Mouse (Mus musculus): ENCODE data around the gene Mrpl35.

Mrpl35 gene

DNA sequence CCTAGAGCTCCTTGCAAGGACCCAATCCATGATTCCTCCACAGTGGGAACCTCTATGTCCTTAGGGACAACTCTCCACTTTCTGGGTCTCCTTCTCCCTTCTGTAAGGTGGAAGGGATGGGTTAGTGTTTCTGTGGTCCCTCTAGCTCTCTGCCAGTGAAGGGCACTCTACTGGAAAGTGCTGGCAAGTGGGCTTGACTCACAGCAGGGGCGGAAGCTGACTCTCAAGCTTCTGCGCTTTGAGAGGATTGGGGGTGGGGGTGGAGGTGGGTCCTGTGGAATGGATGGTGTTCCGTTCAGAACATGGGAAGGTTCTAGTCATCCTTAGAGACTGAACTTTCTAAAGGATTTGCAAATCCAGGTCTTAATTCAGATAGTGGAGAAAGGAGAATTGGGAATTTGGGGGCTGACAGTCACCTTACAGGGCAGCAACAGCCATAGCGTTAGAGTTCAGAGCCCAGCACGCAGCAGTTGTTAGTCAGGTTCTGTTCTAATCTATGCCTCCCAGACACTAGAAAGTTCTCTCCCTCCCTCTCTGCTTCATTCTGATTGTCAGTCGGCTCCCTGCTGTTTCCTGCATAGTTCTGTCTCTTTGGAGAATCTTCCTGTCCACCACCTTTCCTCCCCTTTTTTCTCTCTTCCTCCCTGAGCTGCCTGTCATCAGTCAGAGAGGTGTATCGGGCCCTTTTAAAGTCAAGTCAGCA, 25.6 kb downstream of the Mrpl35 start:
- no peak for DNase-seq (ENCODE audit: low spot score in 2 of 2)

DNA sequence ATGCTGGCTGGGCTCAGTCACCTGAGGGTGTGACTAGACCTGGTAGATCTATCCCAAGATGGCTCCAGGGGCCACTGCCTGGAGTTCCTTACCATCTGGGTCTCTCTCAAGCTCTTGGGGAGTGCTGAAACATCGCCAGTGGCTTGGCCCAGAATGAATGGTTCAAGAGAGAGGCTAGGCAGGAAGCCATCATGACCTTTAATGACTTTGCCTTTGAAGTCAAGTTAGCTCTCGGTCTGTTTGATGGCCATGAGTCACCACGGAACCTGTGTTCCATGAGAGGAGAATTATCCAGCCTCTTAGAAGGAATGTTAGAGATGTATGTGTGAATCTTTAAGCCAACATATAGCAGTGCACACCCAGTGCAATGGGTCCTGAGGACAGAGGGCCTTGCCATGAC, 27.4 kb downstream of the Mrpl35 start:
- DNase-seq (ENCODE audit: low spot score in 2 of 2): no peak

DNA sequence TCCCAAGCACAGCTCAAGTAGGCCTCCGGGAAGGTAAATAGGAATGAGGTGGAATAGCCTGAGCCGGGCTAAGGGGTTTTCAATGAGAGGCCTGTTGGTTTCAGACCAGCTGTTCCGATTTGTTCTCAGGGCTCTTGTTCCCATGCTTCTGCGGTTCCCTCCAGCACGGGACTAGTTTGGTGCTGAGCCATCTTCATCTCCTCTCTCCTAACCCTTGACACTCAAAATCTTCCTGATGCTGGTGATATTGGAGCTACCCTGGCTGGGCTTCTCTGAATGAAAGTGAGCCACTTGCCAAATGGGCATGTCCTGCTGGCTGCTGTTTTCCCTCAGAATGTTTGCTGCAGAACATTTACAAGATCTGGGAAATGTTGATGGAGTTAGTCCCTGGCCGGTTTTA, 35.0 kb downstream of the Mrpl35 start:
- DNase-seq (ENCODE audit: low spot score in 2 of 2): no peak

DNA sequence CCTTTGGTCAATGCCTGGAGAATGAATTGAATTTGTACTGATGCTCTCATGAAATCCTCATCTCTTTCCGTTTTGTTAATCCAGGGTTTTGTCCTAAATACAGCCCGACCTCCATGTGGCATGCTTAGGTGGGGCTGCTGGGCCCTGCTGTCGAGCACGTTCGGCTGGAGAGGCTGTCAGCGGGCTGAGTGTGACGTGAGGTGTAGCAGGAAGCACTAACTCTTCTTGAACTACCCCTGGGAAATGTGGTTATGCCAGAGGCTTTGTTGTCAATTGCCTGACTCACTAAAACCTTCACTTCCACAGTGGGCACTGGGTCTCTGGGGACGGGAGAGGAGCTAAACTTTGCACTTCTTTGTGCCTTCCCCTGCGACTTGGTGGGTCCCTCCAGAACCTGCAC, 38.4 kb downstream of the Mrpl35 start:
- DNase-seq (ENCODE audit: low spot score in 2 of 2): no peak

DNA sequence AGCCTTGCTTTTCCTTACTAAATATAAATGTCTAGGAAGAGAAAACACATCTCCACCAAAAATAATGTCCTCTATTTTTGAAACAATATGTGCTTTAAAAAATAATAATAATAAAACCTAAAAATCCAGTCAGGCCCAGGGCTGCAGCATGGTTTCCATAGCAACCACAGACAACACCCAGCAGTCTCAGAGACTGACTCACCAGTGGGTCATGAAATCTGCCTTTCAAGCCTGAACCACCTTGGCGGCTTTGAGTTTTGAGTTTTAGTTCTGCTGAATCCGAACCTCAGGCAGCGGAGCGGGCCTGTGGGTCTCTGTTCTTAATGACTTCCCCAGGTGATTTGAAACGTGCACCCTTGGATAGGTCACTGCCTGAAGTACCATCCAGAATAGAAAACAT, 43.6 kb downstream of the Mrpl35 start:
- no peak for DNase-seq (ENCODE audit: low spot score in 2 of 2)

DNA sequence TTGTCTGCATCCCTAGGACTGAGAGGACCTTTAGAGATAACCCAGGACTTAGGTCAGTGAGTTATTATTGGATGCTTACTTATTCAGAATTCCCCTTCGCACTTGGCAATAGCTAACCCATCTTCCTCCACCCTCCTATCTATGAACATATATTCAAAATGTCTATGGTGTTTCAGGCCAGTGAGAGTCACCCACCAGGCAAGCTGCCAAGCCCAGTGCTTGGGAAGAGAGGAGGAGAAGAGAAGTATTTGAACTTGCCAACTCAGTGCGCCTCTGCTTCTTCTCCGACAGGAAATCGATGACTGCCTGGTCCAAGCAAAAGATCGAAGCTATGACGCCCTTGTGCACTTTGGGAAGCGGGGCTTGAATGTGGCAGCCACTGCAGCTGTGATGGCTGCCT, 46.3 kb downstream of the Mrpl35 start:
- DNase-seq (ENCODE audit: low spot score in 2 of 2): no peak

DNA sequence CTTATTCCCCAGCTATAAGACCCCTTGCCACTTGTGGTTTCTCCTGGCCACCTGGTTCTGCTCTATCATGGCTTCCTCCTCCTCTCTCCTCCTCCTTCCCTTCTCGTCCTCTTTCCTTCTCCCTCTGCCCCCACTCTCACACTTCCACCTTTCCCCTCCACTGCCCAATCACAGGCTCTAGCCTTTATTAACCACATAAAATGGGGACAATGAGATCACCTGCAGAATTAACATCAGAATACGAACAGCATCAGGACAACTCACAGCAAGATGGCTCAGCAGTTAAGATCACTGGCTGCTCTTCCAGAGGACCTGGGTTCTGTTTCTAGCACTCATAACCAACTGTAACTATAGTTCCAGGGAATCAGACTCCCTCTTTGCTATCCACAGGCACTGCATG, 46.9 kb downstream of the Mrpl35 start:
- no peak for DNase-seq (ENCODE audit: low spot score in 2 of 2)

DNA sequence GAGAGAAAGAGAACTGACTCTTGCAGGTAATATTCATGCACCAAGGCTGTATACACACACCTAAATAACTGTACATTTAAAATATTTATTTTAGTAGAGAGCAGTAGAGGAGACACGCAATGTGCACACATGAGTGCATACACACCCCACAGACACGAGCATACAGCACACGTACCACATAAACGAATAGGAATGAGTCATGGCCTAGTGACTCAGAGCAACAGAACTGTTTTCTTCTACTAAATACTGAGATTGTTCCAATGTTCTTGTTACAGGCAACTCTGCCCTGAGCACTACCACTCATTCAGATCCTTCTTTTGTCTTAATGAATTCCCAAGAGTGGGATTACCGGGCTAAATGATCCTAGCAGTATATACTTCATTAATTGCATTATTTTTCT, 48.8 kb downstream of the Mrpl35 start:
- no peak for DNase-seq (ENCODE audit: low spot score in 2 of 2)

DNA sequence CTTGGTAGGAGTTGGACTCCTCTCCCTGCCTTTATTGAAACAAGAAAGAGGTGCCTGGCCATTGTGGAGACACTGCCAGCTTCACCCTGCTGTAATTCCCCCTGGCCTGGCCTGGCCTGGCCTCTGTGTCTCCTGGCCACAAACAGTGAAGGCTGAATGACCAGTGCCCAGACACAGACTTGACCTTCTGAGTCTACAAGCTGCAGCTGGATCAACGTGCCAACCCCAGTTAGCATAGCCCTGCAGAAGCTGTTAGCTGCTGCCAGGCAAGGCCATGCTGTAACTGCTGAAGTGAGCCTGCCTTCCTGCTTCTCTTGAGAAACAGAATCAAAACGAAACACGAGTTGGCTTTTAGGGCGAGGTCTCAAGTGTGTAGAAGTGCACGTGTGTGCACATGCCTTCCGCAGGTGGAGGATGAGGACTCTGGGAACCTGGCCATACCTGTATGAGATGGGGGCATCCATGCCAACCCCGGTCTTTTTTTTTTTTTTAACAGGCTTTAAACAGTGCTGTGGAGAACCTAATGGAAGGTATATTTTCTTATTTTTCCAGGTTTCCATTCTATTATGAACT, 54.0 kb downstream of the Mrpl35 start:
- DNase-seq (ENCODE audit: low spot score in 2 of 2): no peak

DNA sequence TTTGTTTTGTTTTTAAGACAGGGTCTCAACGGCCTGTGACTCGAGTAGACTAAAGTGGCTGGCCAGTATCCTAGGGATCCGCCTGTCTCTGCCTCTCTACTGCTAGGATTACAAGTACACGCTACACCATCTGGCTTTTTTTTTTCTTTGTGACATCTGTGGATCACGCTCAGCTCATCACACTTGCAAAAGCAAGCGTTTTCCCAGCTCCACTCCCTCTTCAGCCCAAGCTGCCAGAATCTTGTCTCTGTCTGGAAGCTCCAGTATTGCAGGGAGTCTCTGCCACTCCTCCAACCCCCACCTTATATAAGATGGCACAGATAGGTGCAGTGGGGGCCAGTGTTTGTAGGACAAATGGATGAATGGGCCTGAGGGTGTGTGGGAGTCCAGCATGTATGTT, 54.6 kb downstream of the Mrpl35 start:
- DNase-seq (ENCODE audit: low spot score in 2 of 2): no peak

DNA sequence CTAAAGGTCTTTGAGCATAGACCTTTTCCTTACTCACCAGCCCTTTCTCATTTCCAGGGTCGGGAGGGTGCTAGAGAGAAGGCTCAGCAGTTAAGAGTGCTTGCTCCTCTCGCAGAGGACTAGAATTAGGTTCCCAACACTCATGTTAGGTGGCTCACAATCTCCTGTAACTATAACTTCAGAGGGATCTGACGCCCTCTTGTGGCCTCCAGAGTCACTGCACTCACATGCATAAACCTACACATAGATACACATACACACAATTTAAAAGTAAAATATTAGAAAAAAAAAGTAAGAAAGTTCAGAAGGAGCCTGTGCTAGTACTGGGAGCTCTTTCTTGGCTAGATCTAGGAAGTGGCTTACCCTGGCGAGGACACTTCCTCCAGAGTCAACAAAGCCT, 55.5 kb downstream of the Mrpl35 start:
- no peak for DNase-seq (ENCODE audit: low spot score in 2 of 2)

DNA sequence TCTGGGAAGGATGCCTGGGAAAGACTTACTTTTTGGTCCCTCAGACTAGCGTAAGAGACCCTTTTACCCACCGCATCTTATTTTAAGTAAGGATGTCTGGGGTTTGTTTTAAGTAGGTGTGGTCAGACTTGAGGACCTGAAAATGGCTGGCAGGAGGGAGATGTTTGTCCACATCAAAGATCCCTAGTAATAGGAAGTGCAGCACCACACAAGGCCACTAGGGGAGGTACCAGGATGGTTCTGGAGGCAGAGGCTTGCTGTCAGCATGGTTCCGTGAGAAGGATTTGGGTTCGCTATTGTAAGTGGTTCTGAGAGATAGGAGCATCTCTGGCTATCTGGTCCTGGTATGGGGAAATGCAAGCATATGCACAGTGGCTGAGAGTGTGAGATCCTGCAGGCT, 55.9 kb downstream of the Mrpl35 start:
- no peak for DNase-seq (ENCODE audit: low spot score in 2 of 2)

DNA sequence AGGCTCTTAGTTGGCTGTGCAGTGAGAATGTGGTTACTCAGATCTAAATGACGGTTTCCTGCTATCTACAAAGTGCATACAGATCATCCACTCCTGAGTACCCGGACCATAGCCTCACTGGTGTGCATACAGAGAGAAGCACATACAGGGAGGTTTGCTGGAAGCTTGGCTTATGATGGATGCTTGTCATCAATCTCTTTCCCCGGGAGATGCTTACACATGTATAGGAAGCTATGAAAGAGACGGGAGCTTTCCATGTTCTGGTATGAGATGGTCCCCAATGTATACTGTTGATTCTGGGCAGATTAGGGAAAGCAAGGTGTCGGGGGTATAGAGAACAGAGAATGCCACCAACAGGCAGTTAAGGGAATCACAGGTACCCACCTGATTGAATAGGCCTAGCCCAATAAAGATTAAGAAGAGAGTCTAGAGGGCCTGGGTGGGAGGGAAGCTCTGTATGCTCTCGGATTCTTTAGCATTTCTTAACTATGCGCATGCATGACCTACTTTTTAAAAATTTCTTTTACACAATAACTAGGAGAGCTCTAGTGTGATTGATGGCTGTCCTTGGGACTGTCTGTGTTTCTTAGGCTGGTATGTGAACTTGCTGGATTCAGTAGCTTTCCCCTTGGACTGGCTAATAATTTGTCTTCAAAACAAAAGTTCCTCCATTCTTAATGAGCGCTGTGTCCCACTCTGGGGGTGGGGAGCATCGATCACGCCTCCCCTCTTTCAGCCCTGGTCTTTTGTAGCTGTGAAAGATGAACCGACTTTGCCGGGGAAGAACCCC, 56.7 kb downstream of the Mrpl35 start:
- no peak for DNase-seq (ENCODE audit: low spot score in 2 of 2)

DNA sequence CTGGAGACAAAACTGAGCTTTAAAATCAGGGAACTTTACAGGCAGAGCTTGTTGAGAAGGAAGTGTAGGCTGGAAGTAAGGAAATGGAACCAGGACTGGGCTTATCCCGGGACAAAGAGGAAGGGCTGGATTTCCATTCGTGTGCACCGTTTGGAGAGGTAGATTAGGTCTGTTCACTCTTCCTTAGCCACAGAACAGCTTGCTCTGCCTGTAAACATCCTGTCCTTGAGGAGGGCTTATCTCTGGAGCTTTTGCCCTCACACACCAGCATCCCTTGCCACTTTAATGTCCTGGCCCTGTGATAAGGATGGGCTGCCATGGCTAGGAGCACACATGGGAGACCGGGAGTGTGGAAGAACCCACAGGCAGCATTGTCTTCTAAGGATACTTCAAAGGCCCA, 59.0 kb downstream of the Mrpl35 start:
- DNase-seq (ENCODE audit: low spot score in 2 of 2): no peak

Data from urinary bladder, postnatal 4 days (tissue).